Mouse (Mus musculus): Measurements from ENCODE around the gene Cldn4. TPM values are rescaled to one million over a fixed set of nuclear protein-coding genes. Genes with fewer than 3 reads are reported as not detected.

Cldn4 gene
- total and polyA plus RNA-seq, 2 experiments from 2014 or later, result not detected

DNA sequence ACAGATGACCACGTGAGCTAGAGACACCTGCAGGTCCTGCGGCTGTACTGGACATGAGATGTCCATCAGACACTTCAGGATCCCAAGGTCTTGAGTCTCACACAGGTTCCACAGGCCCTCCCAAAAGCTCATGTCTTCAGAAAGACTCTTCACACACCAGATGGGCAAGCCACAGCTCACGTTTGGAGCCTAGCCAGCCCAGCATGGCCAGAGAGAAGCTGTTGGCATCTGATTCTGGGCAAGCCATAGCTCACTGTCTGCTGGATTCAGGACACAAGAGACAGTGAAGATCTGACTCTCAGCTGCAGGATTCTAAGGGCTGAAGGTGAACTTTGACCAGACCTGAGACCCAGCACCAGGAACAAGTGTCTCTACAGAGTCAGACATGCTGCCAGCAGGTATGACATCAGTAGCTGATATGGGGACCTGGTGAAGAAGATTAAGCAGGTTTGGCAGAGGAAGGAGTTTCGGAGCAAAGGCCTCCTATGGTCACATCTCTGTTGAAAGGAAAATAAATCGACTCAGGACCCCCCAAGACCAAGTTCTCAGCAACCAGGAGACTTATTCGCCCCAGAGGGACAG lies 26.5 kb downstream of the Cldn4 start:
- H3K36me3 ChIP-seq (ENCODE audit: insufficient read depth, low read length), result no peaks in the 10 kb centered on the region
- no peaks in the 10 kb centered on the region for H3K27me3 ChIP-seq (ENCODE audit: insufficient read depth, low read length)
- WGBS, result 66% methylated on average over 6 of the region's 6 CpGs
- no peak overlapping the region for H3K9ac ChIP-seq (replicated peaks; ENCODE audit: low read length)
- no peaks in the 10 kb centered on the region for H3K4me1 ChIP-seq (ENCODE audit: insufficient read depth, low read length)
- ATAC-seq (no peak), DNase-seq (ENCODE audit: low spot score) (peak; percentile 73)
- no peak overlapping the region for H3K4me3 ChIP-seq (ENCODE audit: low read length)
- TF ChIP-seq CTCF (IDR thresholded peaks at IDR 0.05; ENCODE audit: low read depth), result no peak
- H3K27ac ChIP-seq, result no peak overlapping the region; the same call in 1 of the 2 replicates
- no peak overlapping the region for H3K4me2 ChIP-seq (ENCODE audit: low read depth, low read length)
- H3K9me3 ChIP-seq (ENCODE audit: low read length), result no peaks in the 10 kb centered on the region

DNA sequence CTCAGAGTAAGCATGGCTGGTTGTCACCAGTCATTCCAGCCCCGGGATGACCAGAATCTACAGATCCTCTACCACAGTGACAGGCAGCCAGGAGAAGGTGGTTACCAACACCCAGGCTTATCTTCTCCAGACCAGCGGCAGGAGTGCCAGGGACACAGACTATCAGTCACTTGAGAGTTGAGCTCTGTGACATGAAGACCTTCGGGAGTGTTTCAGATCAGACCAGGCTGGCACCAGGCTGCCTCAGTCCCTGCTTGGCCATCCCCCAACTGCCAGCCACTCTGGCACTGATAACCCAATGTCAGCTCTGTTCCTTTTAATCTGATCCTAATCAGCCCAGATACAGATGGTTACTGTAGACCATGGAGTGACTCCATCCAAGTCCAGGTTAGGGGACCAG lies 27.6 kb downstream of the Cldn4 start:
- Histone ChIP-seq H3K36me3 (ENCODE audit: insufficient read depth, low read length) (no peaks in the 10 kb centered on the region), H3K27me3 (ENCODE audit: insufficient read depth, low read length) (no peaks in the 10 kb centered on the region), H3K4me1 (ENCODE audit: insufficient read depth, low read length) (no peaks in the 10 kb centered on the region), H3K4me2 (ENCODE audit: low read depth, low read length) (no peak overlapping the region), H3K9ac (replicated peaks; ENCODE audit: low read length) (no peak overlapping the region), H3K27ac (no peak overlapping the region), H3K9me3 (ENCODE audit: low read length) (no peaks in the 10 kb centered on the region), H3K4me3 (ENCODE audit: low read length) (no peak overlapping the region)
- DNase-seq (ENCODE audit: low spot score) (no peak), ATAC-seq (no peak)
- no peak for TF ChIP-seq CTCF (IDR thresholded peaks at IDR 0.05; ENCODE audit: low read depth)
- 91% methylated on average over 3 of the region's 3 CpGs for WGBS

DNA sequence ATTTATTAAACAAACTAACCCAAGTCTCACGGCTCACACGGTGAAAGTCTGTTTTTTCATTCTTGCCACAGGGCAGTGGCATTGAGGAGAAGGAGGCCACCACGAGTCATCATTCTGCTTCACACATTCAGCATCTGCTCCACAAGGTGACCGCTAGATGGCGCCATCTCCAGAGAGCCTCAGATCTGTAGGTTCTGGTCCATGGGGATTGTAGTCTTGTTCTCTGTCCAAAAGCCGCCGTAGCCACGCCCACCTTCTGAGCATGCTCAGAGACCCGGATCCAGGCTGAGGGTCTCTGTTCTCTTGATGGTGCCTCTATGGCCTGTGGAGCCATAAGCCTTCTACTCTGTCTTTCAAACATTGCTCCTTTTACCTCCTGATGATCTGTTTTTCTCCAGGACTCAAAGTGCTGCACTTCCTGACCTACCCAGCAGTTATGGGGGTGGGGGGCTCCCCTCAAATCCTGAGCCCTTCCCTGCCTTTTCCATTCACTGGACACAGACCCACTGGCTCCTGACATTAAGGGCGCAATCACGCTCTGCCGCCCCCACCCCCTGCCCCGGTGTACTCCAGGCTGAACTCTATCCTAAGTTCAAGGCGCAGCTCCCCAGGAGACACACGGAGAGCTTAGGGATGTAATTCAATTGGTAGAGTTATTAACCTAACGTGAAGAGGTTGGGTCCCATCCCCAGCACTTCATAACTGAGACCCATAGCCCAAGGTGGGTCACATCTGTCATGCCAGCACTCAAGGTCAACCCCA lies 28.5 kb downstream of the Cldn4 start:
- DNase-seq (ENCODE audit: low spot score), result peak; percentile 73
- H3K4me1 ChIP-seq (ENCODE audit: insufficient read depth, low read length), result no peaks in the 10 kb centered on the region
- no peaks in the 10 kb centered on the region for H3K36me3 ChIP-seq (ENCODE audit: insufficient read depth, low read length)
- peak; percentile 47; the same call in 1 of the 2 replicates for ATAC-seq
- no peak overlapping the region for H3K9ac ChIP-seq (replicated peaks; ENCODE audit: low read length)
- H3K4me2 ChIP-seq (ENCODE audit: low read depth, low read length), result no peak overlapping the region
- H3K4me3 ChIP-seq (ENCODE audit: low read length), result no peak overlapping the region
- H3K9me3 ChIP-seq (ENCODE audit: low read length), result no peaks in the 10 kb centered on the region
- WGBS, result 48% methylated on average over 16 of the region's 16 CpGs
- no peaks in the 10 kb centered on the region for H3K27me3 ChIP-seq (ENCODE audit: insufficient read depth, low read length)
- peak; percentile 73 for TF ChIP-seq CTCF (IDR thresholded peaks at IDR 0.05; ENCODE audit: low read depth)
- H3K27ac ChIP-seq, result no peak overlapping the region

DNA sequence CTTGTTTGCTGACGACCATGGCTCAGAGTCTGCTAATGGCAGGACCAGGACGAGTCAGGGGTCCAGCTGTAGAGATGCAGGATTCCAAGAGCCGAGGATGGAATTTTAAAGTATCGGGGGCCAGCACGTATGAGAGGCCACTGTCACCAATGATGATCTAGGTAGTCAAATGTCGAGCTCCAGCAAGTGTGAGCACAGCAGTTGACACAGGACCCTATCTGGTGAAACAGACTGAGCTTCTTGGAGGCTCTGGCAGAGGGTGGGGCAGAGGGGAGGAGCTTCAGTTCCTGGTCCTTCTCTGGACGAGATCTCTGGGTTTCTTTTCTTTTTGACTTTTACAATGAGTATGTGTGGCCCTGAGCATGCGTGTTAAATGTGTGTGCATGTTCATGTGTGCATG lies 31.4 kb downstream of the Cldn4 start, which contains the start of gene Cldn13:
Cldn13 (minus strand) TSS at position 216 of the 400 bp plus-strand sequence.
- no peak within 1 kb of the TSS for H3K27ac ChIP-seq
- no peak within 1 kb of the TSS for H3K4me2 ChIP-seq (ENCODE audit: low read depth, low read length)
- no peaks in the 10 kb centered on the region for H3K27me3 ChIP-seq (ENCODE audit: insufficient read depth, low read length)
- H3K9ac ChIP-seq (replicated peaks; ENCODE audit: low read length), result no peak within 1 kb of the TSS
- no peaks in the 10 kb centered on the region for H3K36me3 ChIP-seq (ENCODE audit: insufficient read depth, low read length)
- no peak for ATAC-seq
- no peak for TF ChIP-seq CTCF (IDR thresholded peaks at IDR 0.05; ENCODE audit: low read depth)
- no peaks in the 10 kb centered on the region for H3K4me1 ChIP-seq (ENCODE audit: insufficient read depth, low read length)
- H3K9me3 ChIP-seq (ENCODE audit: low read length), result no peaks in the 10 kb centered on the region
- H3K4me3 ChIP-seq (ENCODE audit: low read length), result no peak within 1 kb of the TSS
- no peak for DNase-seq (ENCODE audit: low spot score)
- WGBS, result 85% methylated on average over 8 of the region's 8 CpGs

DNA sequence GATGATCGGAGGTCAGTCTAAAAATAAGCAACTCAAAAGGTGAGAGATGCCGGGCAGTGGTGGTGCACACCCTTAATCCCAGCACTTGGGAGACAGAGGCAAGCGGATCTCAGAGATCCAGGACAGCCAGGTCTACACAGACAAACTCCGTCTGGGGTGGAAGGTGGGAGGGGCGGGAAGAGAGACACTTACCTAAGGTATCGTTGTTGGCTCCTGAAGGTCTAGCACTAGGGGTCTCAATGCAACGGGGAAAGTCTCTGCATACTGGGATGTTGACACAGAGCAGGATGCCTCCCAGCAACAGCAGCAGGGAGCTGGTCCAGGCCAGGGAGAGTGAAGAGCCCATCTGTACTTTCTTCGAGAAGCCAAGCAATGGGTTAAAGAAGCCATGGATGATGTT lies 32.2 kb downstream of the Cldn4 start:
- H3K4me1 ChIP-seq (ENCODE audit: insufficient read depth, low read length), result no peaks in the 10 kb centered on the region
- H3K27me3 ChIP-seq (ENCODE audit: insufficient read depth, low read length), result no peaks in the 10 kb centered on the region
- no peak overlapping the region for H3K9ac ChIP-seq (replicated peaks; ENCODE audit: low read length)
- ATAC-seq (no peak), DNase-seq (ENCODE audit: low spot score) (no peak)
- H3K4me2 ChIP-seq (ENCODE audit: low read depth, low read length), result no peak overlapping the region
- H3K4me3 ChIP-seq (ENCODE audit: low read length), result no peak overlapping the region
- WGBS, result 88% methylated on average over 8 of the region's 8 CpGs
- H3K27ac ChIP-seq, result no peak overlapping the region
- H3K36me3 ChIP-seq (ENCODE audit: insufficient read depth, low read length), result no peaks in the 10 kb centered on the region
- no peak for TF ChIP-seq CTCF (IDR thresholded peaks at IDR 0.05; ENCODE audit: low read depth)
- H3K9me3 ChIP-seq (ENCODE audit: low read length), result no peaks in the 10 kb centered on the region

DNA sequence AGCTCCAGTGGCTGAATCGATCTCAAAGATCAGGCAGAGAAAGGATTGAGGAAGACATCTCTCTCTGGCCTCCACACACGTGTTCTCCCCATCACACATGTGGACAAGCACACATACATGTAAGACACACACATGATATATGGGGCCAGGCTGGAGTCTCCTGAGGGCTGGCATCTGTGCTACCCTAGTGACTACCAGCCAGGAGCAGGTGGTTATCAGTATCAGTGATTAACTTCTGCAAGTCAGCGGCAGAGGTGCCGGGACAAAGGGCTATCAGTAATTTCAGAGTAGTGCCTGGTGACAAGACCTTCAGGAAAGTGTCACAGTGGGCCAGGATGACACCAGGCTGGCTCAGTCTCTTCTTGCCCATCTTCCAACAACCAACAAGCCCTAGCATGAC lies 33.0 kb downstream of the Cldn4 start:
- no peak for TF ChIP-seq CTCF (IDR thresholded peaks at IDR 0.05; ENCODE audit: low read depth)
- Histone ChIP-seq H3K4me1 (ENCODE audit: insufficient read depth, low read length) (no peaks in the 10 kb centered on the region), H3K9ac (replicated peaks; ENCODE audit: low read length) (no peak overlapping the region), H3K4me2 (ENCODE audit: low read depth, low read length) (no peak overlapping the region), H3K4me3 (ENCODE audit: low read length) (no peak overlapping the region), H3K27ac (no peak overlapping the region), H3K9me3 (ENCODE audit: low read length) (no peaks in the 10 kb centered on the region), H3K27me3 (ENCODE audit: insufficient read depth, low read length) (no peaks in the 10 kb centered on the region), H3K36me3 (ENCODE audit: insufficient read depth, low read length) (no peaks in the 10 kb centered on the region)
- ATAC-seq, result no peak
- DNase-seq (ENCODE audit: low spot score), result no peak
- WGBS, result 84% methylated on average over 4 of the region's 4 CpGs

DNA sequence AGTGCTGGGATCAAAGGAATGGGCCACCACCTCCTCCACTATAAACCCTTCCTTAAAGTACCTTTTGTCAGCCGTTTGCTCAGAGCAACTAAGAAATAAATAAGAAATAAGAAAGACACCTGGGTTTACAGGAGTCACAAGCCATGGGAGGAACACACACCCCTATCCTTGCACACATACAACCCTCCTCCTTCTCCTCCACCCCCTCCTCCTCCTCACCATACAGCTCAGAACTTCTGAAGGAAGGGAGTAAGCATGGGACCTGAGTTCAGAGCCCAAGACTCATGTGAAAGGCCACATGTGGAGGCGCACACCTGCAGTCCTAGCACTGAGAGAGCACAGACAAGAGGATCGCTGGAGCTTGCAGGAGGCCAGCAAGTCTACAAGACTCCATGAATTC lies 33.4 kb downstream of the Cldn4 start:
- no peaks in the 10 kb centered on the region for H3K27me3 ChIP-seq (ENCODE audit: insufficient read depth, low read length)
- no peaks in the 10 kb centered on the region for H3K4me1 ChIP-seq (ENCODE audit: insufficient read depth, low read length)
- H3K36me3 ChIP-seq (ENCODE audit: insufficient read depth, low read length), result no peaks in the 10 kb centered on the region
- H3K27ac ChIP-seq, result no peak overlapping the region
- H3K9ac ChIP-seq (replicated peaks; ENCODE audit: low read length), result no peak overlapping the region
- DNase-seq (ENCODE audit: low spot score) (no peak), ATAC-seq (no peak)
- no peak for TF ChIP-seq CTCF (IDR thresholded peaks at IDR 0.05; ENCODE audit: low read depth)
- WGBS, result 77% methylated on average over 3 of the region's 3 CpGs
- H3K9me3 ChIP-seq (ENCODE audit: low read length), result no peaks in the 10 kb centered on the region
- H3K4me2 ChIP-seq (ENCODE audit: low read depth, low read length), result no peak overlapping the region
- H3K4me3 ChIP-seq (ENCODE audit: low read length), result no peak overlapping the region
